Mouse (Mus musculus) cerebellum, adult (tissue): ENCODE measurements around the gene Aars2.

Experiments
- ATAC-seq: cut with Nextera tagmentation; 2 replicates; pipeline ENCODE4 v1.9.2; 2017; ENCODE audit warnings: mild to moderate bottlenecking, moderate library complexity, mixed read lengths; ENCODE audit not compliant: insufficient number of reproducible peaks, low FRiP score, low TSS enrichment

Gene Aars2

GRCm38 (mm10) chr17:45556107-45556489 lies 49.5 kb downstream of the Aars2 start:
- no peak for ATAC-seq

- no peak for ATAC-seq
These were observed 50.0 kb downstream of the Aars2 start for GRCm38 (mm10) chr17:45556514-45557245.

GRCm38 (mm10) chr17:45557246-45557824 lies 50.7 kb downstream of the Aars2 start:
- ATAC-seq, result no peak

- no peak for ATAC-seq
These were observed 51.6 kb downstream of the Aars2 start for GRCm38 (mm10) chr17:45557998-45558862.

GRCm38 (mm10) chr17:45559732-45560525 lies 53.3 kb downstream of the Aars2 start:
- ATAC-seq, result no peak

GRCm38 (mm10) chr17:45563216-45563615 lies 56.6 kb downstream of the Aars2 start:
- no peak for ATAC-seq

- peak; percentile 83 for ATAC-seq
These were observed 57.3 kb downstream of the Aars2 start, which contains the start of gene Slc35b2 for GRCm38 (mm10) chr17:45563655-45564530. Gene Slc35b2 (plus strand): TSS chr17:45563874.

GRCm38 (mm10) chr17:45564531-45565084 lies 58.0 kb downstream of the Aars2 start:
- ATAC-seq, result no peak

GRCm38 (mm10) chr17:45565103-45565502 lies 58.5 kb downstream of the Aars2 start:
- ATAC-seq, result no peak

- no peak for ATAC-seq
These were observed 59.4 kb downstream of the Aars2 start for GRCm38 (mm10) chr17:45566031-45566359.

GRCm38 (mm10) chr17:45566360-45567161 lies 59.9 kb downstream of the Aars2 start:
- no peak for ATAC-seq

- ATAC-seq, result no peak
These were observed 60.5 kb downstream of the Aars2 start for GRCm38 (mm10) chr17:45567162-45567601.

GRCm38 (mm10) chr17:45568990-45569389 lies 62.3 kb downstream of the Aars2 start:
- no peak for ATAC-seq

GRCm38 (mm10) chr17:45569999-45570398 lies 63.4 kb downstream of the Aars2 start:
- no peak for ATAC-seq
